Mouse (Mus musculus): ENCODE measurements around the gene Mettl14. TPM values are rescaled to one million over a fixed set of nuclear protein-coding genes. Genes with fewer than 3 reads are reported as not detected.

Gene Mettl14
- total RNA-seq, 4 experiments from 2014 or later = 20.0 to 23.3 (median 22.1) TPM

Other genes starting within 250 kb of the Mettl14 start
- 10 to 100 TPM; 13.8 to 31.8 (median 20.3) TPM for gene Synpo2, start 150.0 kb downstream of the Mettl14 start, total RNA-seq (2022)
- gene Sec24d, start 118.7 kb downstream of the Mettl14 start, total RNA-seq (2022) = 100 to 1,000 TPM in 2 of 4 experiments, 10 to 100 TPM in 2; 70.8 to 195 (median 124) TPM
- gene Prss12, start 60.8 kb upstream of the Mettl14 start, total RNA-seq (2022) = 1 to 10 TPM; 1.8 to 2.5 (median 2.0) TPM

Data from adrenal gland, adult 8-10 months (tissue).